Comparison of ENCODE assay signal across 26 mouse cellular contexts in genomic region chr9:43595461-43595860, GRCm38 (mm10).
DNase-seq lines count a peak whose midpoint lies in the region; ATAC-seq lines count a peak whose summit lies in the region.
"Had no signal": no experiment of that assay in that cellular context is flagged by ENCODE, and none has a peak within 500 bp of the region (broad histone marks: within the 10 kb centered on the region; RNA-seq: fewer than 3 reads in every experiment).

No protein-coding gene starts in this region.

- H3K9me3 ChIP-seq in forebrain, embryonic 15.5 days, result no peaks in the 10 kb centered on the region
- H3K9me3 ChIP-seq: embryonic facial prominence, embryonic 10.5 days; embryonic facial prominence, embryonic 13.5 days; forebrain, embryonic 10.5 days; forebrain, embryonic 13.5 days; hindbrain, embryonic 12.5 days; hindbrain, embryonic 15.5 days had no signal

- H3K4me2 ChIP-seq in forebrain, embryonic 15.5 days (replicated peaks), result no peak overlapping the region
- H3K4me2 ChIP-seq: embryonic facial prominence, embryonic 13.5 days; forebrain, embryonic 13.5 days; heart, embryonic 11.5 days; hindbrain, embryonic 12.5 days; hindbrain, embryonic 15.5 days had no signal

- DNase-seq in adrenal gland, postnatal 14 days, result peak; percentile 15
- DNase-seq in adrenal gland, adult 18-20 months (ENCODE audit: low spot score in 2 of 2), result no peak
- DNase-seq in lung, postnatal 10 days, result peak; percentile 7
- DNase-seq in lung, postnatal 25 days (ENCODE audit: low spot score), result no peak
- DNase-seq in adipocyte (ENCODE audit: low spot score), result peak; percentile 21
- DNase-seq: adrenal gland, postnatal 10 days; B cell, adult 2 months; cerebellum, adult 11-12 months; cerebellum, adult 8-10 months; cerebellum, postnatal 36 days; embryo, embryonic 11 days; forebrain, postnatal 0 days; gastrocnemius, adult 2 months; gastrocnemius, postnatal 14 days; heart, adult 11 months had no signal

- no peak overlapping the region for H3K27ac ChIP-seq in forebrain, embryonic 15.5 days (replicated peaks)
- H3K27ac ChIP-seq: embryonic facial prominence, embryonic 10.5 days; embryonic facial prominence, embryonic 13.5 days; forebrain, embryonic 10.5 days; forebrain, embryonic 13.5 days; gastrocnemius, adult 2 months; hindbrain, embryonic 12.5 days; hindbrain, embryonic 15.5 days had no signal

- H3K4me3 ChIP-seq in forebrain, embryonic 15.5 days, result no peak overlapping the region
- H3K4me3 ChIP-seq: embryonic facial prominence, embryonic 10.5 days; embryonic facial prominence, embryonic 13.5 days; erythroblast, embryonic 14.5 days; forebrain, embryonic 10.5 days; forebrain, embryonic 13.5 days; gastrocnemius, adult 2 months; hindbrain, embryonic 12.5 days; hindbrain, embryonic 15.5 days had no signal

- no peak overlapping the region for H3K9ac ChIP-seq in forebrain, embryonic 15.5 days (replicated peaks)
- H3K9ac ChIP-seq: embryonic facial prominence, embryonic 13.5 days; forebrain, embryonic 13.5 days; forebrain, postnatal 0 days; hindbrain, embryonic 12.5 days; hindbrain, embryonic 15.5 days had no signal

- H3K27me3 ChIP-seq in forebrain, embryonic 15.5 days, result no peaks in the 10 kb centered on the region
- H3K27me3 ChIP-seq: embryonic facial prominence, embryonic 13.5 days; forebrain, embryonic 13.5 days; hindbrain, embryonic 12.5 days; hindbrain, embryonic 15.5 days had no signal

- no peaks in the 10 kb centered on the region for H3K4me1 ChIP-seq in forebrain, embryonic 15.5 days
- H3K4me1 ChIP-seq: embryonic facial prominence, embryonic 10.5 days; embryonic facial prominence, embryonic 13.5 days; forebrain, embryonic 10.5 days; forebrain, embryonic 13.5 days; hindbrain, embryonic 15.5 days had no signal

- no peaks in the 10 kb centered on the region for H3K36me3 ChIP-seq in forebrain, embryonic 15.5 days
- H3K36me3 ChIP-seq: embryonic facial prominence, embryonic 10.5 days; embryonic facial prominence, embryonic 13.5 days; forebrain, embryonic 10.5 days; G1E; hindbrain, embryonic 12.5 days; hindbrain, embryonic 15.5 days had no signal

- no peak for ATAC-seq in forebrain, embryonic 15.5 days (replicated peaks)
- ATAC-seq: forebrain, embryonic 13.5 days; forebrain, postnatal 0 days; Patski had no signal

- 75% methylated on average over 4 of the region's 4 CpGs for WGBS in forebrain, embryonic 15.5 days

Comparison
In these comparisons a context has a peak if more than half of its experiments do, and no peak if none do; other contexts are left out.
1. DNase-seq: peak in adrenal gland, postnatal 14 days (single experiment), lung, postnatal 10 days (single experiment) and adipocyte (single experiment); none in adrenal gland, adult 18-20 months (0 of 2) and lung, postnatal 25 days (single experiment).